Mouse (Mus musculus): ENCODE measurements around the gene Tsga10. TPM values are rescaled to one million over a fixed set of nuclear protein-coding genes. Genes with fewer than 3 reads are reported as not detected.

The Tsga10 gene
- polyA plus RNA-seq, 1 experiment from 2014 or later = 5.0 TPM

GRCm38 (mm10) chr1:37873157-37873556 lies 6.9 kb upstream of the Tsga10 start:
- no peaks in the 10 kb centered on the region for H3K9me3 ChIP-seq (ENCODE audit: low read length)
- H3K9ac ChIP-seq (replicated peaks; ENCODE audit: low read depth) = no peak overlapping the region
- TF ChIP-seq CTCF (IDR thresholded peaks at IDR 0.05) = no peak
- TF ChIP-seq EP300 (IDR thresholded peaks at IDR 0.05) = no peak
- WGBS = 84% methylated on average over 4 of the region's 4 CpGs
- ATAC-seq (no peak), DNase-seq (ENCODE audit: low spot score) (no peak)
- H3K27ac ChIP-seq (ENCODE audit: low read length) = no peak overlapping the region
- H3K27me3 ChIP-seq (replicated peaks; ENCODE audit: insufficient read depth, low read length) = no peaks in the 10 kb centered on the region
- peaks cover 14% of the 10 kb centered on the region; the same call in 1 of the 2 replicates for H3K36me3 ChIP-seq (ENCODE audit: insufficient read depth, low read length)
- H3K4me3 ChIP-seq (ENCODE audit: low read depth, low read length) = no peak overlapping the region
- peaks cover 3% of the 10 kb centered on the region; the same call in 1 of the 2 replicates for H3K4me1 ChIP-seq (ENCODE audit: insufficient read depth, low read depth, low read length)
- no peak overlapping the region for H3K4me2 ChIP-seq (replicated peaks; ENCODE audit: low read depth, low read length)

- H3K4me2 ChIP-seq (replicated peaks; ENCODE audit: low read depth, low read length) = peak overlapping the region; percentile 66
- peak overlapping the region; percentile 36 for H3K9ac ChIP-seq (replicated peaks; ENCODE audit: low read depth)
- peak overlapping the region; percentile 82 for H3K27ac ChIP-seq (ENCODE audit: low read length)
- H3K4me3 ChIP-seq (ENCODE audit: low read depth, low read length) = peak overlapping the region; percentile 46
- peak; percentile 95 for ATAC-seq
- WGBS = 4% methylated on average over 33 of the region's 33 CpGs
- 0 out of 2 replicates have a peak, but pooled peaks have one; percentile 7 for TF ChIP-seq CTCF (IDR thresholded peaks at IDR 0.05)
- TF ChIP-seq EP300 (IDR thresholded peaks at IDR 0.05) = no peak
- 0 out of 2 replicates have a peak, but pooled peaks cover 13% of the 10 kb centered on the region for H3K36me3 ChIP-seq (ENCODE audit: insufficient read depth, low read length)
- H3K9me3 ChIP-seq (ENCODE audit: low read length) = no peaks in the 10 kb centered on the region
- peak; percentile 93 for DNase-seq (ENCODE audit: low spot score)
- peaks cover 3% of the 10 kb centered on the region; the same call in 1 of the 2 replicates for H3K4me1 ChIP-seq (ENCODE audit: insufficient read depth, low read depth, low read length)
- H3K27me3 ChIP-seq (replicated peaks; ENCODE audit: insufficient read depth, low read length) = no peaks in the 10 kb centered on the region
These were observed 6.2 kb upstream of the Tsga10 start for GRCm38 (mm10) chr1:37872131-37873067.

GRCm38 (mm10) chr1:37871704-37872103 lies 5.5 kb upstream of the Tsga10 start, which contains the start of gene Lipt1:
TSS of gene Lipt1 (plus strand) at chr1:37871738.
- Histone ChIP-seq H3K9ac (replicated peaks; ENCODE audit: low read depth) (peak within 1 kb of the TSS; percentile 36), H3K4me1 (ENCODE audit: insufficient read depth, low read depth, low read length) (peaks cover 3% of the 10 kb centered on the region; the same call in 1 of the 2 replicates), H3K27ac (ENCODE audit: low read length) (peak within 1 kb of the TSS; percentile 82), H3K4me3 (ENCODE audit: low read depth, low read length) (peak within 1 kb of the TSS; percentile 46), H3K36me3 (ENCODE audit: insufficient read depth, low read length) (0 out of 2 replicates have a peak, but pooled peaks cover 9% of the 10 kb centered on the region), H3K4me2 (replicated peaks; ENCODE audit: low read depth, low read length) (peak within 1 kb of the TSS; percentile 66), H3K27me3 (replicated peaks; ENCODE audit: insufficient read depth, low read length) (no peaks in the 10 kb centered on the region), H3K9me3 (ENCODE audit: low read length) (no peaks in the 10 kb centered on the region)
- ATAC-seq (peak; percentile 89), DNase-seq (ENCODE audit: low spot score) (peak; percentile 87)
- WGBS = 5% methylated on average over 7 of the region's 7 CpGs
- peak; percentile 38; the same call in 1 of the 2 replicates for TF ChIP-seq EP300 (IDR thresholded peaks at IDR 0.05)
- TF ChIP-seq CTCF (IDR thresholded peaks at IDR 0.05) = no peak

- H3K27me3 ChIP-seq (replicated peaks; ENCODE audit: insufficient read depth, low read length) = no peaks in the 10 kb centered on the region
- H3K4me2 ChIP-seq (replicated peaks; ENCODE audit: low read depth, low read length) = no peak overlapping the region
- no peak for ATAC-seq
- no peak overlapping the region for H3K4me3 ChIP-seq (ENCODE audit: low read depth, low read length)
- H3K36me3 ChIP-seq (ENCODE audit: insufficient read depth, low read length) = no peaks in the 10 kb centered on the region
- WGBS = 36% methylated on average over 2 of the region's 2 CpGs
- TF ChIP-seq CTCF (IDR thresholded peaks at IDR 0.05) = no peak
- TF ChIP-seq EP300 (IDR thresholded peaks at IDR 0.05) = no peak
- no peaks in the 10 kb centered on the region for H3K9me3 ChIP-seq (ENCODE audit: low read length)
- H3K9ac ChIP-seq (replicated peaks; ENCODE audit: low read depth) = no peak overlapping the region
- no peak for DNase-seq (ENCODE audit: low spot score)
- H3K27ac ChIP-seq (ENCODE audit: low read length) = no peak overlapping the region
- peaks cover 3% of the 10 kb centered on the region; the same call in 1 of the 2 replicates for H3K4me1 ChIP-seq (ENCODE audit: insufficient read depth, low read depth, low read length)
These were observed 3.1 kb upstream of the Tsga10 start for GRCm38 (mm10) chr1:37869362-37869761.

GRCm38 (mm10) chr1:37868640-37869039 lies 2.4 kb upstream of the Tsga10 start:
- Histone ChIP-seq H3K4me2 (replicated peaks; ENCODE audit: low read depth, low read length) (no peak overlapping the region), H3K9ac (replicated peaks; ENCODE audit: low read depth) (no peak overlapping the region), H3K4me1 (ENCODE audit: insufficient read depth, low read depth, low read length) (peaks cover 3% of the 10 kb centered on the region; the same call in 1 of the 2 replicates), H3K27me3 (replicated peaks; ENCODE audit: insufficient read depth, low read length) (no peaks in the 10 kb centered on the region), H3K36me3 (ENCODE audit: insufficient read depth, low read length) (no peaks in the 10 kb centered on the region), H3K9me3 (ENCODE audit: low read length) (no peaks in the 10 kb centered on the region), H3K27ac (ENCODE audit: low read length) (no peak overlapping the region), H3K4me3 (ENCODE audit: low read depth, low read length) (no peak overlapping the region)
- 61% methylated on average over 10 of the region's 10 CpGs for WGBS
- TF ChIP-seq EP300 (IDR thresholded peaks at IDR 0.05) = no peak
- no peak for TF ChIP-seq CTCF (IDR thresholded peaks at IDR 0.05)
- DNase-seq (ENCODE audit: low spot score) = no peak
- ATAC-seq = no peak

GRCm38 (mm10) chr1:37867684-37868322 lies 1.6 kb upstream of the Tsga10 start:
- ATAC-seq = no peak
- no peaks in the 10 kb centered on the region for H3K9me3 ChIP-seq (ENCODE audit: low read length)
- no peaks in the 10 kb centered on the region; the same call in 1 of the 2 replicates for H3K27me3 ChIP-seq (replicated peaks; ENCODE audit: insufficient read depth, low read length)
- WGBS = 64% methylated on average over 10 of the region's 10 CpGs
- H3K36me3 ChIP-seq (ENCODE audit: insufficient read depth, low read length) = no peaks in the 10 kb centered on the region
- no peak overlapping the region for H3K4me2 ChIP-seq (replicated peaks; ENCODE audit: low read depth, low read length)
- H3K9ac ChIP-seq (replicated peaks; ENCODE audit: low read depth) = no peak overlapping the region
- TF ChIP-seq EP300 (IDR thresholded peaks at IDR 0.05) (no peak), CTCF (IDR thresholded peaks at IDR 0.05) (no peak)
- peaks cover 3% of the 10 kb centered on the region; the same call in 1 of the 2 replicates for H3K4me1 ChIP-seq (ENCODE audit: insufficient read depth, low read depth, low read length)
- H3K27ac ChIP-seq (ENCODE audit: low read length) = no peak overlapping the region
- no peak overlapping the region for H3K4me3 ChIP-seq (ENCODE audit: low read depth, low read length)
- DNase-seq (ENCODE audit: low spot score) = no peak

Measured in lung, postnatal 0 days (tissue).